Mouse (Mus musculus) heart, adult 11 months (tissue): Measurements from ENCODE around the gene Rab12.

Experiments used
- DNase-seq: peaks from one replicate; pipeline ENCODE4 v3.0.0; 2022

The Rab12 gene

DNA sequence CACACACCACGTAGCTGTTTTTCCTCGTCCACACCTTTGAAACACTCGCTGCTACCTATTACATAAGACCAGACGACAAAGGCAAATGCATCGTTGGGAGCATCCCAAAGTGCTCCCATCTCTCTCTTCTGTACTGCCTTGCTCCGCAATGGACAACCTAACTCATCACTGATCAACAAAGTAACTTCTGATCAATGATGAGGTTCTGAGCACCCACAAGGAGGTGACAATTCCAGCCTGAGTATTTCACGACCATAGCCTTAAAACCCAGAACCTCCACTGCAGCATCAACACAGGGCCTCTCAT lies 72.6 kb downstream of the Rab12 start:
- DNase-seq = no peak

DNA sequence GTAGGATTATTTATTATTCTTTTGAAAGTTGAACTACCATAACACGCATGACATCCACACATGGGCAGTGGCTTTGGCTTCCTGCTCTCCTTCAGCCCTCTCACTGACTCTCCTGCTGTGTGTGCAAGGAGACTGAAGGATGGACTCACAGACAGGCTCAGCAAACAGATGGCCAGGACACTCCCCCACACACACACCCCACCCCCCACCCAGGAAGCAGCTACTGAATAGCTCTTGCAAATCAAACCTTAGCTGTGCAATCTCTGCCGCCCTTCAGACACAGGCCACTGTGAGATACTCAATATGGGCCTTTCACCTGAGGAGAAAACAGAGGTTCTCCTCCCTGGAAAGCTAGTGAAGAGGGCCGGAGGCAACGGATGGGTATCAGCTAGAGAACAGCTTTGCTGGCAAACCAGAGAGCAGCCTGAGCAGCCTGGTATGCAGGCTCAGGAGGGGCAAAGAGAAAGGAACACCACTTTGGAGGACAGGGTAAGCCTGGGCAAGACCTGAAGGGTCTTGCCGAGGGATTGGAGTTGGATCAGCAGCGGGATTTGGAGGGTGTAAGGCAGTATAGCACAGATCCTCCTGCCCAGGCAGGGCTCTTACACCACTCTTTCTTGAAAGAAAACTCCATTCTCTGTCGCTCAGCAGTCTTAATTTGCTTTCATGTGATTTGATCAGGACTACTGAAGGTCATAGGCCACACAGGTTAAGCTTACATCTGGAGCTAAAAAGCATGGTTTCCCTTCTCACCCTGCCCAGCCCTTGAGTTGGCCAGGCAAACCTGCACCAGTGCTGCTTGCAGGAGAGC lies 73.1 kb downstream of the Rab12 start:
- DNase-seq = no peak
